Mouse (Mus musculus) cerebellum, postnatal 36 days (tissue): ENCODE results near the gene Tbrg1.
A peak's percentile ranks its signal among the peaks of the same experiment; 100 is the strongest.

Experiments
- DNase-seq, 2 experiments: peaks; one replicate each; pipeline ENCODE4 v3.0.0; 2021 to 2022; ENCODE audit warnings: mixed read lengths in 2 of 2

Gene Tbrg1

GRCm38 (mm10) chr9:37629941-37630340, 27.2 kb downstream of the Tbrg1 start:
- no peak for DNase-seq

- DNase-seq, result no peak
These were observed 28.5 kb downstream of the Tbrg1 start for GRCm38 (mm10) chr9:37628581-37628980.

GRCm38 (mm10) chr9:37627263-37627662, 29.8 kb downstream of the Tbrg1 start:
- DNase-seq, result no peak

- no peak for DNase-seq
These were observed 31.0 kb downstream of the Tbrg1 start for GRCm38 (mm10) chr9:37626103-37626567.

GRCm38 (mm10) chr9:37625641-37626040, 31.5 kb downstream of the Tbrg1 start:
- peak; percentile 49 to 52 for DNase-seq

GRCm38 (mm10) chr9:37625129-37625528, 32.0 kb downstream of the Tbrg1 start:
- DNase-seq, result no peak

GRCm38 (mm10) chr9:37624502-37624901, 32.6 kb downstream of the Tbrg1 start:
- DNase-seq, result no peak

GRCm38 (mm10) chr9:37623981-37624380, 33.1 kb downstream of the Tbrg1 start:
- no peak for DNase-seq

GRCm38 (mm10) chr9:37621290-37621689, 35.8 kb downstream of the Tbrg1 start:
- DNase-seq, result peak; percentile 67 to 75

- DNase-seq, result peak in 1 of 2 experiments; percentile 49
These were observed 40.3 kb downstream of the Tbrg1 start for GRCm38 (mm10) chr9:37616770-37617169.

GRCm38 (mm10) chr9:37615220-37615619, 41.9 kb downstream of the Tbrg1 start:
- no peak for DNase-seq

GRCm38 (mm10) chr9:37614316-37614715, 42.8 kb downstream of the Tbrg1 start:
- no peak for DNase-seq

GRCm38 (mm10) chr9:37613911-37614280, 43.2 kb downstream of the Tbrg1 start:
- no peak for DNase-seq

GRCm38 (mm10) chr9:37613182-37613910, 43.8 kb downstream of the Tbrg1 start, which contains the start of gene Spa17:
TSS of gene Spa17 (minus strand) at chr9:37613722.
- DNase-seq, result peak; percentile 82 to 88

- no peak for DNase-seq
These were observed 47.6 kb downstream of the Tbrg1 start for GRCm38 (mm10) chr9:37609558-37609957.

GRCm38 (mm10) chr9:37605089-37605488, 52.0 kb downstream of the Tbrg1 start:
- DNase-seq, result no peak

- no peak for DNase-seq
These were observed 56.4 kb downstream of the Tbrg1 start for GRCm38 (mm10) chr9:37600538-37601205.
